Mouse (Mus musculus): Measurements from ENCODE around the gene Fam19a1.

- TF ChIP-seq CTCF (conservative IDR thresholded peaks at IDR 0.05; ENCODE audit: low read length) (no peak), NANOG (IDR thresholded peaks at IDR 0.05; ENCODE audit: borderline replicate concordance, low read length) (no peak)
These were observed 65.6 kb downstream of the Fam19a1 start for GRCm38 (mm10) chr6:96178530-96178929.
